Mouse (Mus musculus) left cerebral cortex, postnatal 25 days (tissue): ENCODE results near the gene Cetn3. TPM values are rescaled to one million over a fixed set of nuclear protein-coding genes. Genes with fewer than 3 reads are reported as not detected.

ENCODE experiments used
- DNase-seq, 2 experiments: peaks; one replicate each; pipeline ENCODE4 v3.0.0; 2022; ENCODE audit warnings: low spot score in 2 of 2, mixed read lengths in 1 of 2
- intact Hi-C: fragments of 180-260 bp; cut with DNase I; formaldehyde crosslinking; loops from one replicate; pipeline ENCODE4 v1.15.1; 2025
- total RNA-seq, 2 experiments: library from RNA; stranded (reverse); gene quantifications; 2 replicates each; pipeline ENCODE4 v1.2.3; 2021

Cetn3 gene
- total RNA-seq, result 100 to 1,000 TPM; 117 to 121 TPM

DNA sequence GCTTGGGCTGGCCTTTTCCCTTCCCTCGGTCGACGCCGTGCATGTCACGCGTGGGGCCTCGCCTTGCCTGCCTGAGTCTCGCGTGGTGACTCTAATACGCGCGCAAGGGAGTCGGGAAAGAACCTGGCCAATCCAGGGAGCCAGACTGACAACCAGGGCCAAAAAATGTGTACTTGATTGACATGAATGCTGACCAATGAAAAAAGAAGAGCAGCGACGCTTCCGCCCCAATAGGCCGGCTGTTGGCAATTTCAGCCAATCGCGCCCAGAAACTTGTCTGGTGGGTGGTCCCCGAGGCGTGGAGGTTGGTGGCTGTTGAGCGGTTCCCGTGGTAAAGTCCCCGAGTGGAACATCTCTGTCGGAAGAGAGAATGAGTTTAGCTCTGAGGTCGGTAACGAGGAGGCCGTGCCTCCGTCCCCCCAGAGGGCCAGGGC is at the start of gene Cetn3:
Cetn3 (plus strand) TSS at position 107 of the 434 bp plus-strand sequence.
- DNase-seq, result peak; percentile 91 to 98
- intact Hi-C loops, result loop anchor here (1.0 to 10.0 kb wide), 7 partner anchors 126 to 1934 kb away; partner anchors contain the start of gene Lysmd3

DNA sequence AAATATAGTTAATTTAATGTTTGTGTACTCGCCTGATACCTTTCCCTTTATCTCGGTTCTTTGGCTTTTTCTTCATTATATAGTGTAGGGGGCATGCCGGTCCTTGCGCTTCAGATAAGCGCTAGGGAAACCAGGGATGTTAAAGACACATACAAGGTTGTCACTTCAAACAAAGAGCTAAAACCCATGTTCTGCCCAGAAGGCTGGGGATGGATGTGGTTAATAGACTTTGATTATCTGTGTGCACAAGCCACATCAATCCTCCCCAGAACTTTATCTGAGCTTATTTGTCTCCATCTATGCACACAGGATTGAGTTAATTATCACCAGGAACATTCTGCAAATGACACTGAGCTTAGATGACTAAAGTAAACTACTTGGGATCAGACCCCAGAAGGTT is 46.3 kb upstream of the Cetn3 start:
- intact Hi-C loops, result no loop called here
- no peak for DNase-seq

GRCm38 (mm10) chr13:81740898-81741297 is 42.0 kb upstream of the Cetn3 start:
- DNase-seq, result no peak
- intact Hi-C loops, result no loop called here

- intact Hi-C loops, result no loop called here
- DNase-seq, result no peak
These were observed 39.3 kb upstream of the Cetn3 start for GRCm38 (mm10) chr13:81743391-81744091.

DNA sequence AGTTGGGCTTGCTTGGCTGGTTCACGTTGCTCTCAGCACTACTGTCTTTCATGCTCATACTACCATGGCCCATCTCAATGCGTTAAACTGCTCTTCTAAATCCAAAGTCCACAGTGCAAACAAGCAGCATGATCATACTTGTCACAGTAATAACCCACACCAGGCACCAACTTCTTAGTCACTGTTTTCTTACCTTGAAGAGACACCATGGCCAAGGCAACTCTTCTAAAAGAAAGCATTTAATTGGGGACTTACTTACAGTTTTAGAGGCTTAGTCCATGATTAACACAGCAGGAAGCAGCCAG is 38.8 kb upstream of the Cetn3 start:
- no peak for DNase-seq
- intact Hi-C loops, result no loop called here

DNA sequence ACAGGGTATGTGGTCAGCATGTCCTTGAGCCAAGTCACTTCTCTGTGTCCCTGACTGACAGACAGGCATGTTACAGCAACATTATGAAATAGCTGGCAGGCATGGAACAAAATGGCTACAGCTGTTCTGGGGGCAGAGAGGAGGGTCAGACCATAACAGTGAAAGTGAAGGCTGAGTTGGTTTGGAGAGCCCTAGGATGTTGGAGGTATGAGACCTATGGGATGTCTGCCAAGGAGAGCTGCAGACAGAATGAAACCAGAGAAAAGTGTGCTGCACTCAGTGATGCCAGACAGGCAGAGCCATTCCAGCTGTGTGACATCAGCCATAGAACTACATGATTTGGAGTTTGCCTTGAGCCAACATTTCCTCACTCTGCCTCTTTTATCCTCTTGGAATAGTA is 28.0 kb upstream of the Cetn3 start:
- intact Hi-C loops, result loop anchor here (10.0 kb wide), 1 partner anchor 890 kb away; no protein-coding TSS in a partner anchor
- DNase-seq, result no peak

DNA sequence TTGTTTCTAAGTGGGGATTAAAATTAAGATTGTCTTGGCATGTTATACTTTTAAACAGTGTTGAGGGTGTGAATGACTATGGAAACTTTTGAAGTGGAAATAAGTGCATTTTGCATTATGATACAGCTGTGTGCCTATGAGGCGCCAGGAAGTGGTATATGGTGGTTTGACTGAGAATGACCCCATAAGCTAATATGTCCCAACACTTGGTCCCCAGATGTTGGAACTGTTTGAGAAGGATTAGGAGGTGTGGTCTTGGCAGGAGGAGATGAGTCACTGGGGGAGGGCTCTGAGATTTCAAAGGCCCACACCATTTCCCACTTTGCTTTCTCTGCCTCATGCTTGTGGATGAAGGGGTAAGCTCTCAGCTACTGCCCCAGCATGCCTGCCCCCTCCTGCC is 27.6 kb upstream of the Cetn3 start:
- intact Hi-C loops, result loop anchor here (10.0 kb wide), 1 partner anchor 891 kb away; no protein-coding TSS in a partner anchor

DNA sequence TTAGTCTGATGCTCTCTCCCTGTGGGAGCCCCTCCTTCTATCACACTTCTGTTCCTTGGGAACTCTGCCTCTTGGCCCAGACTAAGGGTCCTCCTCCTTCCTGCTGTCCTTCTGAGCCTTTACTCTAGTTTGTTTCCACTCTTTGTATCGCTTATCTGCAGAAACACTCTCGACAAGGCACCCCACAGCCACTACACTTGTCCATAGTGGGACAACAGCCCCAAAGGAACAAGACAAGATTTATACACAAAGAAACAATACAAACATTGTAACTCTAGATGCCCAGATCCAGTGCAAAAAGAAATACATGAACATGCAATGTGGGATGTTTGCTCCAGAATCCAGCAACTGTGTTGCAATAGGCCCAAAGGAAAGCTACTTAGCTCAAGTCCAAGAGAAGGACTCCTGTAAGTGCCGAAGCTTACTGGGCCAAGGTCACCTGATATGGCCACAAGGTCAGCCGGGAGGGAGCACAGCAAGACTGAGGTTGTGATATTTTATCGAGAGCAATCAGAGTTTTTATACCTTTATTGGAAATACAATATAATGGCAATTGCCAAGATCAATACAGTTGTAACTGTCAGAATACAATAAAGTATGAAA is 25.7 kb upstream of the Cetn3 start:
- intact Hi-C loops, result loop anchor here (10.0 kb wide), 1 partner anchor 892 kb away; no protein-coding TSS in a partner anchor
- no peak for DNase-seq

More for the DNA sequence above, 27.6 kb upstream of the Cetn3 start:
- DNase-seq, result no peak

DNA sequence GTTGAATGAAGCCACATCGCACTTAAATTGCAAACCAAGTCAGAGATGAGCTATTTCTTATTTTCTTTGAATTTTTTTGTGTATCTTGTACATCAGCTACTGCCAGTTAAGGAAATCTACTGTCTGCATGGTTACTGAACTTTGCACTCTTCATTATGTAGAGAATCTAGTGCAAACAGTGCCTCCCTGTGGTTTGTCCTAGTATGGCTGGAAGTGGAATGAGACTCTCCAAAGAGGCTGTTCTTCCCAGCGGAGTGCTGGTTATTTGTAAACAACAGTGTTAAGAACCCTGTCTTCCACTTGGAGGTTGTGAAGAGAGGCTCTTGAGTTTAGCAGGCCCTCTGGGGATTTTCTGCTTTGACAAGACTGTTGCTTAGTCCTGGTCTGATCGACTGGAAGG is 22.5 kb upstream of the Cetn3 start:
- peak; percentile 33 to 60 for DNase-seq
- intact Hi-C loops, result loop anchor here (1.0 to 5.0 kb wide), 3 partner anchors 103 to 321 kb away; partner anchors contain the start of gene Lysmd3

- DNase-seq, result peak; percentile 56 to 84
- intact Hi-C loops, result loop anchor here (1.0 to 5.0 kb wide), 3 partner anchors 50 to 119 kb away; partner anchors contain the start of genes Lysmd3, Mblac2 and Polr3g
These were observed 21.2 kb upstream of the Cetn3 start for GRCm38 (mm10) chr13:81761566-81762186.

GRCm38 (mm10) chr13:81764173-81764572 is 18.7 kb upstream of the Cetn3 start:
- intact Hi-C loops, result loop anchor here (5.0 kb wide), 2 partner anchors 107 to 122 kb away; partner anchors contain the start of gene Lysmd3
- DNase-seq, result no peak

- DNase-seq, result peak; percentile 85 to 93
- intact Hi-C loops, result no loop called here
These were observed 15.7 kb upstream of the Cetn3 start for GRCm38 (mm10) chr13:81767038-81767659.

- intact Hi-C loops, result no loop called here
These were observed 6.7 kb upstream of the Cetn3 start for GRCm38 (mm10) chr13:81776217-81776616.

GRCm38 (mm10) chr13:81782475-81782874 is 402 bp upstream of the Cetn3 start:
- intact Hi-C loops, result loop anchor here (5.0 to 10.0 kb wide), 6 partner anchors 515 to 1935 kb away; no protein-coding TSS in a partner anchor
- DNase-seq, result no peak

More at GRCm38 (mm10) chr13:81776217-81776616, 6.7 kb upstream of the Cetn3 start:
- no peak for DNase-seq

DNA sequence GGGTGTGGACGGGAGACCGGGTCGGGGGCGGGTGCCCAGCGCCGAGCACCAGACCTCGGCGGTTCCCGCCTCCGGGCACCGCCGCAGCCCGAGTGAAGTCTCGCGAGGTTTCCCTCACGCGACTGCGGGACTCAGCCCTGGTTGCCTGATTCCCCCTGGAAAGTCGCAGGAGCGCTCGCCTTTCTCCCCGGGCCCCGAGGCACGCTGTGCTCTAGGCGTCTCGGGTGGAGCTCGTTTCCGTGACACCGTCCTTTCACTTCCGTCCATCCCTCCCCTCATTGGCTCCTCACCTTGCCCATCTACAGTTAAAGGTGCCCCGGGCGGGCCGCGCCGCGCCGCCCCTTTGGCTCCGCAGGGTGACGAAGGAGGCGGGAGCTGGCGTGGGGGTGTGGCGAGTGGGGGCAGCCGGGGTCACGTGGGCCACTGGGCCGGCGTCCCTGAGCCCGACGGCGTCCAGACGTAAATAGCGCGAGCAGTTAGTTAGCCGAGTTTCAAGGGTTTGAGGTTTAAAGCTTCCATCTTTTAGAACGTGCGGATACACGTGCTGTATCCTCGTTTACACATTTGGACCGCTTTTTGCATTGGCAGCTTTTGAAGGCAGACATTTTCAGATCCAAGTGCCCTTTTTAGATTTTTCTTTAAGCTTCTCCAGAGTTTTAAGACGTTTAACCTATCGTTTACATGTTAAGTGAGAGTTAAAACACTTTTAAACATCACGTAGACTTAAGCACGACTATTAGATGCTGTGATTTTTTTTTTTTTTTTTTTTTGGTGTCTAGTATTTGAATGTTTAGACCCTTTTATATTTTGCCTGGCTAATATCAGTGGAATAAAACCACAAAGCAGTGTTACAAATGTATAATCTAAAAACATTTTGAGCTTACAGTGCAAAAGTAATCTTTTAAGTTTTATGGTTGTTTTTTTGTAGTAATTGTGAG is 797 bp downstream of the Cetn3 start:
- intact Hi-C loops, result loop anchor here (1.0 to 10.0 kb wide), 7 partner anchors 126 to 1934 kb away; partner anchors contain the start of gene Lysmd3
- peak; percentile 95 to 98 for DNase-seq

DNA sequence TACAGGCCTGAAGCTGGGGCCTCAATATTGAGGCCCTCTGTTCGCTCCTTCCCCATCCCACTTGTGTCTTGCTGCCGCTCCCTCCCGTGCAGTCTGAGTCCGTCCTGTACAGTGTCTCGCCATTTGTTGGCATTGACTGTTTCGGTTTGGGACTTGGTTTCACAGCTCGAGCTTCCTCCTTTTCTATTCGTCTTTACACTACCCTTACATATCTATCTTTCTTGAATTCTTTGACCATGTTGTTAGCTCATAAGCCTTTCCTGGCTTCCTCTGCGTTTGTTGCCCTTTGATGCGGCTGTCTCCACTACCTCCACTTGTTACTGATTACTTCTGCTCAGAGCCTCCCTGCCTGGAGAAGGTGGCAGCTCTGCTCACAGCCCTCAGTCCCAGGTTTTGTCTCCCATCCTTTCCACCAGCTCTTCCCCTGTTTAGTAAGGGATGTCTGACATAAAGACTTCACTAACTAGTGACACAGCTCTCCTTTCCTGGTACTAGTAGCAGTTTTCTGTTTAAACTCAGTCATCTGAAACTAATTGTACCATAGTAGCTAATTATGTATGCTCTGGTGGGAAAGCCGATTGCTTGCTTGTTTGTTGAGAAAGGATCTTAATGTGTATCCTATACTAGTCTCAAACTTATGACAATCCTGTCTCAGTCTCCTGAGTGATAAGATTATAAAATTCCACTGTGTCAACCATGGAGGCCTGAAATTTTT is 3.0 kb downstream of the Cetn3 start:
- intact Hi-C loops, result loop anchor here (5.0 to 10.0 kb wide), 3 partner anchors 156 to 1869 kb away; no protein-coding TSS in a partner anchor
- peak; percentile 37 to 50 for DNase-seq

DNA sequence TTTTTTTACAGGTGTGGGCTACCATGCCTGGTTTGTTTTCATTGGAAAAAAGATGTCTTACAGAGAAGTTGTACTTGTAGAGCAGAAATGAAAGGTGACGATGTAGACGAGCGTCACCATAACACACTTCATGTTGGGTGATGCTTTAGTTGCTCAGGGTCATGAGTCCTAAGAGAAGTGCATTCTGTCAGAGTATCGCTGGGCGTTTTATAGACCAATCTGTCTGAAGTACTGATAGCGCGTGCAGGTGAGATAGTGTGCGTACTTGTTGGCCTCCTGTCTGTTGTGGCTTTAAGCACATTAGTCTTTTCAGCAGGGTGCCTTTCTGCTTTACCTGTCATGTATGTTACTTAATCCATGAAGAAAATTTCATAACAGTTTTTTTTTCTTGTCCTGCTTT is 7.3 kb downstream of the Cetn3 start:
- DNase-seq, result no peak
- intact Hi-C loops, result no loop called here

- intact Hi-C loops, result no loop called here
- no peak for DNase-seq
These were observed 9.0 kb downstream of the Cetn3 start for GRCm38 (mm10) chr13:81791861-81792260.
